8 mouse cellular contexts compared by ENCODE assay signal in the genomic region with DNA sequence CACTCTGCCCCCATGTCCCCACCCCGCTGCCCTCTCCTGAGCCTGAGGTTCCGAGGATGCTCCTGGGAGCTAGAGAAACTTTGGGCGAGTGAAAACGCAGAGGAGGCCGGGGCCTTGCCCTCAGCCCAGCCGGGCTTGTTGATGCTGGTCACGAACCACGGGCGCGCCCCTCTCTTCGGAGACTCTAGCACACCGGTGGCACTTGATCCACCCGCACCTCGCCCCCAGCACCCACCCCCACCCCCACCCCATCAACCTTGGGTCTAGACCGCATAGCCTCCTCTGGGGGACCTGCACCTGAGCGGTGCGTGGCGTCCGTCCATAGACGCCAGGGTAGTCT. TPM values are rescaled to one million over a fixed set of nuclear protein-coding genes. Genes with fewer than 3 reads are reported as not detected.
DNase-seq lines count a peak whose midpoint lies in the region; ATAC-seq and TF ChIP-seq lines count a peak whose summit lies in the region.

No protein-coding gene starts in this region.

- no peak for DNase-seq in kidney, postnatal 10 days
- DNase-seq in adrenal gland, adult 18-20 months (ENCODE audit: low spot score in 2 of 2): no peak
- DNase-seq in left cerebral cortex, adult 8-10 months (ENCODE audit: low spot score in 2 of 2): no peak
- DNase-seq in layer of hippocampus, postnatal 14 days (ENCODE audit: low spot score in 2 of 2): no peak

- H3K27ac ChIP-seq in kidney, embryonic 16.5 days (ENCODE audit: low read length): no peak overlapping the region; the same call in 1 of the 2 replicates
- H3K27ac ChIP-seq in cortical plate, adult 2 months (ENCODE audit: insufficient read depth, low read length): no peak overlapping the region
- H3K27ac ChIP-seq in hindbrain, embryonic 15.5 days (replicated peaks): no peak overlapping the region
- H3K27ac ChIP-seq in midbrain, embryonic 15.5 days: no peak overlapping the region

- H3K4me1 ChIP-seq in kidney, embryonic 16.5 days (ENCODE audit: insufficient read depth, low read length): peaks cover 19% of the 10 kb centered on the region
- no peaks in the 10 kb centered on the region for H3K4me1 ChIP-seq in cortical plate, adult 2 months (ENCODE audit: control insufficient read depth, insufficient read depth, low read length)
- peaks cover 26% of the 10 kb centered on the region for H3K4me1 ChIP-seq in hindbrain, embryonic 15.5 days (replicated peaks)
- H3K4me1 ChIP-seq in midbrain, embryonic 15.5 days: peaks cover 32% of the 10 kb centered on the region

- peak; percentile 49; the same call in 1 of the 2 replicates for ATAC-seq in kidney, embryonic 16.5 days (ENCODE audit: low FRiP score, low TSS enrichment)
- ATAC-seq in hindbrain, embryonic 15.5 days (ENCODE audit: low FRiP score, low read depth): peak; percentile 17
- ATAC-seq in midbrain, embryonic 15.5 days (replicated peaks): peak; percentile 16; the same call in 1 of the 2 replicates

- H3K27me3 ChIP-seq in kidney, embryonic 16.5 days (ENCODE audit: insufficient read depth, low read length): peaks cover 63% of the 10 kb centered on the region
- H3K27me3 ChIP-seq in hindbrain, embryonic 15.5 days: peaks cover 44% of the 10 kb centered on the region
- H3K27me3 ChIP-seq in midbrain, embryonic 15.5 days (replicated peaks): peaks cover 45% of the 10 kb centered on the region

- 2% methylated on average over 20 of the region's 20 CpGs for WGBS in kidney, embryonic 16.5 days
- WGBS in hindbrain, embryonic 15.5 days: under 1% methylated on average over 20 of the region's 20 CpGs
- under 1% methylated on average over 20 of the region's 20 CpGs for WGBS in midbrain, embryonic 15.5 days

- H3K4me3 ChIP-seq in kidney, embryonic 16.5 days (ENCODE audit: low read length): peak overlapping the region; percentile 69
- H3K4me3 ChIP-seq in cortical plate, adult 2 months (ENCODE audit: insufficient read depth, low read length): peak overlapping the region; percentile 51
- H3K4me3 ChIP-seq in hindbrain, embryonic 15.5 days: peak overlapping the region; percentile 39
- H3K4me3 ChIP-seq in midbrain, embryonic 15.5 days: peak overlapping the region; percentile 43

- peak overlapping the region; percentile 95 for H3K9ac ChIP-seq in kidney, embryonic 16.5 days (replicated peaks; ENCODE audit: low read length)
- H3K9ac ChIP-seq in hindbrain, embryonic 15.5 days: peak overlapping the region; percentile 37
- peak overlapping the region; percentile 33; the same call in 1 of the 2 replicates for H3K9ac ChIP-seq in midbrain, embryonic 15.5 days

- TF ChIP-seq POLR2A in cortical plate, adult 2 months (IDR thresholded peaks at IDR 0.05; ENCODE audit: extremely low read depth, insufficient read depth, low read length): no peak

- H3K4me2 ChIP-seq in kidney, embryonic 16.5 days (replicated peaks; ENCODE audit: low read depth, low read length): peak overlapping the region; percentile 97
- peak overlapping the region; percentile 76 for H3K4me2 ChIP-seq in hindbrain, embryonic 15.5 days
- H3K4me2 ChIP-seq in midbrain, embryonic 15.5 days: peak overlapping the region; percentile 67

- no peak for TF ChIP-seq CTCF in cortical plate, adult 2 months (IDR thresholded peaks at IDR 0.05; ENCODE audit: extremely low read depth, insufficient read depth, low read length)

- H3K36me3 ChIP-seq in kidney, embryonic 16.5 days (ENCODE audit: insufficient read depth, low read length): no peaks in the 10 kb centered on the region
- H3K36me3 ChIP-seq in hindbrain, embryonic 15.5 days: no peaks in the 10 kb centered on the region
- H3K36me3 ChIP-seq in midbrain, embryonic 15.5 days (replicated peaks): no peaks in the 10 kb centered on the region

- H3K9me3 ChIP-seq in kidney, embryonic 16.5 days (ENCODE audit: low read length): no peaks in the 10 kb centered on the region
- H3K9me3 ChIP-seq in hindbrain, embryonic 15.5 days: no peaks in the 10 kb centered on the region
- H3K9me3 ChIP-seq in midbrain, embryonic 15.5 days: no peaks in the 10 kb centered on the region

RNA-seq across cellular contexts. Expression of gene Spag6, which starts 0.7 kb away (rescaled TPM):
- not detected in 2 replicates for polyA plus RNA-seq in kidney, embryonic 16.5 days (2015; fragmentation: Nextera tagmentation; extraction: Ambion mirVana)
- 6.7 and 8.9 TPM in 2 replicates for polyA plus RNA-seq in cortical plate, adult 2 months (2012; rRNA removed)
- polyA plus RNA-seq in hindbrain, embryonic 15.5 days (2015; fragmentation: Nextera tagmentation; extraction: Ambion mirVana): 0.06 and 0.21 TPM in 2 replicates
- 0.14 and 0.17 TPM in 2 replicates for polyA plus RNA-seq in midbrain, embryonic 15.5 days (2015; fragmentation: Nextera tagmentation; extraction: Ambion mirVana)
- total RNA-seq in adrenal gland, adult 18-20 months (2021): under 1 TPM; 0.51 to 0.66 TPM
- 10 to 100 TPM in 2 of 4 experiments, 1 to 10 TPM in 2; 8.9 to 13.3 (median 10.2) TPM for total RNA-seq in left cerebral cortex, adult 8-10 months (2022)
- total RNA-seq in layer of hippocampus, postnatal 14 days (2021): 1 to 10 TPM; 1.8 to 1.9 TPM

RNA-seq across cellular contexts. Expression of gene Bmi1, which starts 17.8 kb away (rescaled TPM):
- polyA plus RNA-seq in kidney, embryonic 16.5 days (2015; fragmentation: Nextera tagmentation; extraction: Ambion mirVana): 28.8 and 30.9 TPM in 2 replicates
- 34.7 and 37.1 TPM in 2 replicates for polyA plus RNA-seq in cortical plate, adult 2 months (2012; rRNA removed)
- polyA plus RNA-seq in hindbrain, embryonic 15.5 days (2015; fragmentation: Nextera tagmentation; extraction: Ambion mirVana): 17.8 and 21.1 TPM in 2 replicates
- 22.0 and 25.0 TPM in 2 replicates for polyA plus RNA-seq in midbrain, embryonic 15.5 days (2015; fragmentation: Nextera tagmentation; extraction: Ambion mirVana)
- total RNA-seq in adrenal gland, adult 18-20 months (2021): 10 to 100 TPM; 63.8 to 81.4 TPM
- 10 to 100 TPM; 45.0 to 53.8 (median 49.1) TPM for total RNA-seq in left cerebral cortex, adult 8-10 months (2022)
- total RNA-seq in layer of hippocampus, postnatal 14 days (2021): 10 to 100 TPM; 40.8 to 51.9 TPM

RNA-seq across cellular contexts. Expression of gene Commd3, which starts 22.4 kb away (rescaled TPM):
- polyA plus RNA-seq in kidney, embryonic 16.5 days (2015; fragmentation: Nextera tagmentation; extraction: Ambion mirVana): 204 and 209 TPM in 2 replicates
- polyA plus RNA-seq in cortical plate, adult 2 months (2012; rRNA removed): 117 and 125 TPM in 2 replicates
- polyA plus RNA-seq in hindbrain, embryonic 15.5 days (2015; fragmentation: Nextera tagmentation; extraction: Ambion mirVana): 174 and 175 TPM in 2 replicates
- 179 and 185 TPM in 2 replicates for polyA plus RNA-seq in midbrain, embryonic 15.5 days (2015; fragmentation: Nextera tagmentation; extraction: Ambion mirVana)
- 100 to 1,000 TPM; 105 to 112 TPM for total RNA-seq in adrenal gland, adult 18-20 months (2021)
- total RNA-seq in left cerebral cortex, adult 8-10 months (2022): 100 to 1,000 TPM in 1 of 4 experiments, 10 to 100 TPM in 3; 85.0 to 101 (median 91.1) TPM
- total RNA-seq in layer of hippocampus, postnatal 14 days (2021): 100 to 1,000 TPM; 116 to 117 TPM

Comparison
In these comparisons a context has a peak if more than half of its experiments do, and no peak if none do; other contexts are left out.
1. H3K9ac ChIP-seq: peak in every context shown above with its lines; median percentile 95 in kidney, embryonic 16.5 days; 37 in hindbrain, embryonic 15.5 days; 33 in midbrain, embryonic 15.5 days.